Mouse (Mus musculus) embryonic facial prominence, embryonic 14.5 days (tissue): Measurements from ENCODE around the gene BC030867. TPM values are rescaled to one million over a fixed set of nuclear protein-coding genes. Genes with fewer than 3 reads are reported as not detected.
A peak's percentile ranks its signal among the peaks of the same experiment; 100 is the strongest.

ENCODE experiments used
- ATAC-seq: fragments of 200-750 bp; cut with Nextera tagmentation; 2 replicates; pipeline ENCODE4 v1.8.0; 2017; ENCODE audit warnings: low read depth, moderate number of reproducible peaks, moderate TSS enrichment
- DNase-seq: peaks from one replicate; pipeline ENCODE4 v3.0.0-alpha.2; 2015; ENCODE audit warnings: low spot score
- H3K27ac ChIP-seq: fragments of 300-500 bp; sonication (generic); replicated peaks from 2 replicates; pipeline ENCODE4 v1.5.1; 2014; ENCODE audit warnings: low read depth, mild to moderate bottlenecking, low read length, moderate library complexity
- H3K27me3 ChIP-seq: fragments of 300-500 bp; sonication (generic); replicated peaks from 2 replicates; pipeline ENCODE4 v1.6.1; 2014; ENCODE audit warnings: low read length; ENCODE audit not compliant: control insufficient read depth, insufficient read depth
- H3K36me3 ChIP-seq: fragments of 300-500 bp; sonication (generic); 2 replicates; pipeline ENCODE4 v1.6.1; 2014; ENCODE audit warnings: low read length, mixed read lengths; ENCODE audit not compliant: control insufficient read depth, insufficient read depth
- H3K4me1 ChIP-seq: fragments of 300-500 bp; sonication (generic); 2 replicates; pipeline ENCODE4 v1.6.1; 2014; ENCODE audit warnings: antibody characterized with exemption, low read length; ENCODE audit not compliant: control insufficient read depth, insufficient read depth
- H3K4me2 ChIP-seq: fragments of 300-500 bp; sonication (generic); 2 replicates; pipeline ENCODE4 v1.6.1; 2014; ENCODE audit warnings: low read depth, mild to moderate bottlenecking, low read length, moderate library complexity, mixed read lengths
- H3K4me3 ChIP-seq: fragments of 300-500 bp; sonication (generic); 2 replicates; pipeline ENCODE4 v1.5.1; 2014; ENCODE audit warnings: low read depth, mild to moderate bottlenecking, low read length
- H3K9ac ChIP-seq: fragments of 300-500 bp; sonication (generic); 2 replicates; pipeline ENCODE4 v1.6.1; 2014; ENCODE audit warnings: low read depth, mild to moderate bottlenecking, low read length, moderate library complexity, mixed read lengths
- H3K9me3 ChIP-seq: fragments of 300-500 bp; sonication (generic); 2 replicates; pipeline ENCODE4 v1.6.1; 2016; ENCODE audit warnings: low read length; ENCODE audit not compliant: control insufficient read depth
- WGBS: fragments of 180-500 bp; shearing (Covaris S2); extraction: QIAGEN DNeasy Blood & Tissue Kit; methylation state at CpG from one replicate; pipeline ENCODE4 v1.1.7; 2014; 5-methylcytosine and 5-hydroxymethylcytosine counted together
- polyA plus RNA-seq: library from polyadenylated mRNA; unstranded; fragments of >200 nt; fragmentation: Nextera tagmentation; extraction: Ambion mirVana; gene quantifications from 2 replicates; pipeline ENCODE4 v1.2.1, GENCODE M21; 2014

The BC030867 gene
- polyA plus RNA-seq, 1 experiment from 2014 or later: 11.7 TPM

DNA sequence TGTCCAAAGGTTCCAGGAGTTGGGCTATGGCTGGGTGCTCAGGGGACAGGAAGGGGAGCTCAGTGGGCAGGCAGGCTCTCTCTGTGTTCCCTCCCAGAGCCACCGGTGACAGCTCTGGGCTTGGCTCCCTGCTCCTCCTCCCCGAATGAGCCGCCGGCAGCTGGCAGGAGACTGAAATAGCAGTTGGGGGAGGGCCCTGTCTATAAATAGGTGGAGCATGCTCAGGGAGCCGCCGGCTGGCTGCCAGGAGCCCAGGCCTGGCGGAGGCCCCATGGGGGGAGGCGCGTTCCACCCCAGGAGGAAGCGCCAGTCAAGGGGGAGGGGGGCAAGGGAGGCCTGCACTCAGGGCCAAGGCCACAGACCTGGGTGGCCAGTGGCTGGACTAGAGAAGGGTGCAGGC, 29.9 kb upstream of the BC030867 start:
- Histone ChIP-seq H3K27ac (peak overlapping the region; percentile 73), H3K4me1 (peaks cover 63% of the 10 kb centered on the region), H3K9me3 (no peaks in the 10 kb centered on the region), H3K9ac (peak overlapping the region; percentile 58), H3K4me2 (peak overlapping the region; percentile 63), H3K4me3 (peak overlapping the region; percentile 39), H3K36me3 (peaks cover 14% of the 10 kb centered on the region; the same call in 1 of the 2 replicates), H3K27me3 (no peaks in the 10 kb centered on the region)
- DNase-seq: peak; percentile 98
- peak; percentile 88 for ATAC-seq
- 0% methylated on average over 9 of the region's 10 CpGs for WGBS

DNA sequence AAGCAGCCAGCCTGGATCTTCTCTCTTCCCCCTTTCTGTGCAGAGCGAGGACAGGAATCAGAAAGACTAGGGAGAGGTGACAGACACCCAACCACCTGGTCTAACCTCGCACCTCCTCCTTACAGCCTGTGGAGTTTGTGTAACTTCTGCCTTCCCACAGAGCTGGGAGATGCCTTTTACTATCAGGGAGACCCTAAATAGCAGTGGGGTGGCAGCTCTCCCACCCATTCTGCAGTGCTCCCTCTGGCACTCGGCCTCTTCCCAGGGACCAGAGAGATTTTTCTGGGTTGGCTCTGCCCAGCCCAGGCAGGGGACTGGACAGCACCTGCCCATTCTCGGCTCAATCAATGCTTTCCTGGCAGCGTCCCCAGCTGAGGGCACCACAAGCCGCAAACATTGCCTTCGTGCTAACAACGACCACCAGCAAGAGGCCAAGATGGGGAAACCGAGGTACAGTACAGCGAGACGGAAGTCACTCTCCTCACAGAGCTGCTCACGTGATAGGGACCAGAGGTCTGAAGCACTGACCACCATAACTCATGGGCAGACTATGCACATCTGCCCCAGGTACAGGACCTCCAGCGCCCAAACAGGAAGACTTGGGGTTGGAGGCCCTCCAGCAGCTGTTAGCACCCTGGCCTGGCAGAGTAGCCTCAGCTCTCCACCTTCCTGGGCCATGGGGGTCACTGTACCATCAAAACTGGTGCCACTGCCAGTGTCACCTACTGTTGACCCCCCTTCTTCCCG, 29.3 kb upstream of the BC030867 start:
- peak overlapping the region; percentile 63 for H3K4me2 ChIP-seq
- 59% methylated on average over 13 of the region's 14 CpGs for WGBS
- no peaks in the 10 kb centered on the region for H3K27me3 ChIP-seq
- H3K4me3 ChIP-seq: 0 out of 2 replicates have a peak overlapping the region, but pooled peaks have one; percentile 39
- peak overlapping the region; percentile 73 for H3K27ac ChIP-seq
- H3K9ac ChIP-seq: no peak overlapping the region
- peaks cover 18% of the 10 kb centered on the region; the same call in 1 of the 2 replicates for H3K36me3 ChIP-seq
- peaks cover 62% of the 10 kb centered on the region for H3K4me1 ChIP-seq
- no peak for ATAC-seq
- no peak for DNase-seq
- no peaks in the 10 kb centered on the region for H3K9me3 ChIP-seq

DNA sequence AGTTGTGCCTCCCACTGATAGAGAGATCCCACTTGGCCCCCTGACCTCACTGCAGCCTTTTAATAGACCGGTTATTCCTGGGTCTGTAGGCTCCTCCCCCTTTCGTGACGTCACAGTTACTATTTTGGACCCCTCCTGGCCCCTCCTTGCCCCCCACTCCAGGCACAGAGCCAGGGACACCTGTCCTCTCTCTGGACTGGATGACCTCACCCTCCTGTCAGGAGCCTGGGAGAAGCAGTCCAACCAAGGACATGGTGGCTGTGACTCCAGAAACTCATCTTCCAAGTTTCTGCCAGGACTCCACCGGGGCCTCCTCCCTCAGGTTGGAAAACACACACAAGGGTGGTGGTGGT, 28.7 kb upstream of the BC030867 start:
- WGBS: 68% methylated on average over 4 of the region's 4 CpGs
- no peak overlapping the region for H3K4me2 ChIP-seq
- DNase-seq (no peak), ATAC-seq (no peak)
- H3K36me3 ChIP-seq: peaks cover 18% of the 10 kb centered on the region; the same call in 1 of the 2 replicates
- peak overlapping the region; percentile 73; the same call in 1 of the 2 replicates for H3K27ac ChIP-seq
- H3K27me3 ChIP-seq: no peaks in the 10 kb centered on the region
- no peak overlapping the region for H3K9ac ChIP-seq
- peaks cover 62% of the 10 kb centered on the region for H3K4me1 ChIP-seq
- no peaks in the 10 kb centered on the region for H3K9me3 ChIP-seq
- H3K4me3 ChIP-seq: no peak overlapping the region

DNA sequence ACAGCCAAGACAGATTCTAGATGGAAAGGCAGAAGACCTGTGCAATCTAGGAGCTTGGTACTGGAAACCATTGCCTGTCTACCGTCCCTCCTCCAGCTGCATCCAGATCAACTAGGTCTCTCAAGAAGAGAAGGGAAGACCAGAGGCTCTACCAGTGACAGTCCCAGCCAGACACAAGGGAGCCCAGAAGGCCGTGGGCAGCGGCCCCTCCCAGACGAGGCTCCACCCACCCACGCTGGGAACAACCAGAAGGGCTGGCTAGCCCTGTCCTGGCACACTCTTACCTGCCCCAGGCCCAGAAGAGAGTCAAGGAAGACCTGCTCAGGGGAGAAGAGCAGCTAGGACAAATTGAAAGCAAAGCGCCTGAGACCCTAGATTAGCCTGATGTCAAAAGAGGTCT, 28.2 kb upstream of the BC030867 start:
- Histone ChIP-seq H3K27ac (peak overlapping the region; percentile 24; the same call in 1 of the 2 replicates), H3K27me3 (no peaks in the 10 kb centered on the region), H3K4me3 (no peak overlapping the region), H3K9ac (no peak overlapping the region), H3K4me2 (no peak overlapping the region), H3K4me1 (peaks cover 61% of the 10 kb centered on the region), H3K9me3 (no peaks in the 10 kb centered on the region), H3K36me3 (peaks cover 18% of the 10 kb centered on the region; the same call in 1 of the 2 replicates)
- no peak for DNase-seq
- ATAC-seq: no peak
- WGBS: 60% methylated on average over 6 of the region's 6 CpGs

DNA sequence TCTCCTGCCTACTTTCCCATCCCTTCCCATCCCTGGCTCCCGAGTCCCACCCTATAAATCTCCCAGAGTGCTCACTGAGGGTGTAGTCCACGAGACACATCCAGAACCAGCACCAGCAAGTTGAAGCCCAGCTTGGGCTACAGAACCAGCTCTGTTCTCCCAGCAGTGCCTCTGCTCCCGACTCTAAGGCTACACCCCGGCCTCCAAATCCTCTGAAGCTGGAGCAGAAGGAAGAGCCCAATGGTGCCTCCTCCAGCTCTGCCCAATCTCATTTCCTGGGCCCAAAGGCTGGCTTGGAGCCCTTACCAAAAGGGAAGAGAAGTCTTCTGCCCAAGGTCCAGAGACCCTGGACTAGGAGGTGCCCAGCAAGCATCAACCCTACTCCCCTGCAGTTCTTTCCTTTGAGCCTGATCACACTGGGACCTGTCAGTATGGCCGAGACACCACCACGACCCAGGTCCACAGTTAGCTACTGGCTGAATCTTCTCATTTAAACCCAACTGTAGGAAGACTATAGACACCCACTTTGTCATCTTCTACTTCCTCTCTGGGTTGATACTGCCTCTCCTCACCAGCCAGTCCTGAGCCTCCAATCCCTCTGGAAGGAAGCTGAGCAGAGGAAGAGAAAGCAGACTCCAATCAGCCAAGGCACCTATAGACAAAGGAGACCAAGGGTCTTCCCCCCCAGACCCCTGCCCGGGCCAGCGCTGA, 27.3 kb upstream of the BC030867 start:
- Histone ChIP-seq H3K27me3 (no peaks in the 10 kb centered on the region), H3K27ac (no peak overlapping the region), H3K4me3 (no peak overlapping the region), H3K9ac (no peak overlapping the region), H3K36me3 (peaks cover 18% of the 10 kb centered on the region; the same call in 1 of the 2 replicates), H3K9me3 (no peaks in the 10 kb centered on the region), H3K4me1 (peaks cover 55% of the 10 kb centered on the region), H3K4me2 (no peak overlapping the region)
- DNase-seq (no peak), ATAC-seq (no peak)
- 88% methylated on average over 8 of the region's 8 CpGs for WGBS

DNA sequence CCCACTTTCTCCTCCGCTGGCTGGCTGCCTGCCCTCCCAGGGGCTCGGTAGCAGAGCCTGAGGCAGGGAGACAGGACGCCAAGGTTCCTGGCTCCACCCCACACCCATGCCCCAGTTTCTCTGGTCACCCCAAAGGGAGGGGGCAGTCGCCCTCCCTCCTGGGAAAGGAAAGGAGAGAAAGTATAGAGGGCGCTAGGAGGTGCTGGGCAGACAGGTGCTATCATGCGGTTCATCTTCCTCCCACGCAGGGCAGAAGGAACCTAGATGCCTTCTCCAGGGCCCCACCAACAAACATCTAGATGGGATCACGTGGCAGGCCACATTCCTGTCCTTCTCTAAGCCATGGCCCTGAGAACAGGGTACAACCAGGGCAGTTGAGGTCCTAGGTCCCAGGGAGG, 26.7 kb upstream of the BC030867 start:
- no peaks in the 10 kb centered on the region for H3K9me3 ChIP-seq
- H3K4me2 ChIP-seq: no peak overlapping the region
- H3K27me3 ChIP-seq: no peaks in the 10 kb centered on the region
- no peak overlapping the region for H3K4me3 ChIP-seq
- ATAC-seq: no peak
- peaks cover 18% of the 10 kb centered on the region; the same call in 1 of the 2 replicates for H3K36me3 ChIP-seq
- H3K27ac ChIP-seq: no peak overlapping the region
- 71% methylated on average over 8 of the region's 8 CpGs for WGBS
- DNase-seq: no peak
- peaks cover 54% of the 10 kb centered on the region for H3K4me1 ChIP-seq
- H3K9ac ChIP-seq: no peak overlapping the region

DNA sequence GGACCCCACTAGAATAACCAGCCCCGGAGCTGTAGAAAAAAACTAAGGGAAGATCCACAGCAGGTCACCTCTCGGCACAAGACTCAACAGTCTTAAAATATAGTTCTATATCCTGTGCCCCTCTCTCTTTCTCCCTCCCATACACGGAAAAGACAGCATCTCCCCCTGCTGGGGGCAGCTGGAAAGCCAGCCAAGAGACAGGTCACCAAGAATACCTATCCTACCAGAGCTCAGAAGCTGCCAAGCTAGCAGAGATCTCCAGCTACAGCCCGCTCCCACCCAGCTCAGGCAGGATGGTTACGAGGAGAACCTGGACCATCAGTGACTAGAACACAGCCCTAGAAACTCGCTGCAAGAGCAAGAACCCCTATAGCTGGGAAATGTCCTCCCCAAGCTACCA, 25.5 kb upstream of the BC030867 start:
- no peaks in the 10 kb centered on the region for H3K27me3 ChIP-seq
- ATAC-seq (no peak), DNase-seq (peak; percentile 73)
- peaks cover 18% of the 10 kb centered on the region; the same call in 1 of the 2 replicates for H3K36me3 ChIP-seq
- no peak overlapping the region for H3K4me2 ChIP-seq
- H3K4me3 ChIP-seq: no peak overlapping the region
- H3K9me3 ChIP-seq: no peaks in the 10 kb centered on the region
- H3K9ac ChIP-seq: no peak overlapping the region
- H3K27ac ChIP-seq: no peak overlapping the region
- WGBS: 36% methylated on average over 6 of the region's 6 CpGs
- H3K4me1 ChIP-seq: peaks cover 51% of the 10 kb centered on the region

DNA sequence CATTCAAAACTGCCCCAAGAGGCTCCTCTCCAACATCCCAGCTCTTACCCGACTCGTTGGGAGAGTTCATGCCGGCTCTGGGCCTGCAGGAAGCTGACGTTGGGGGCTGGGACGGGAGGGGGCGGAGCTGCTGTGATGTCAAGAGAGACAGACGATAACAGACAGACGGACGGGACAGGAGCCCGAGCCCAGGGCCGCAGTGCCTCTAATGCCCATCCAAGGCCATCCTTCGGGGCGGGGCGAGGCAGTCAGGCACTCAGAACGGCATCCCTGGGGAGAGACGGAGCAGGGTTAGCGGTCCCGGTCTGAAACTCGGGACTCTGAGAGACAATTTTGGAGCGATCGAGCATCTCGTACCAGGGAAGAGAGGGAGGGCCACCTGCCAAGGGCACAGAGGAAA, 24.0 kb upstream of the BC030867 start:
- no peak for DNase-seq
- 6% methylated on average over 22 of the region's 22 CpGs for WGBS
- peaks cover 46% of the 10 kb centered on the region for H3K4me1 ChIP-seq
- no peaks in the 10 kb centered on the region for H3K27me3 ChIP-seq
- ATAC-seq: no peak
- peaks cover 18% of the 10 kb centered on the region; the same call in 1 of the 2 replicates for H3K36me3 ChIP-seq
- peak overlapping the region; percentile 44 for H3K4me2 ChIP-seq
- peak overlapping the region; percentile 47 for H3K9ac ChIP-seq
- no peak overlapping the region for H3K27ac ChIP-seq
- H3K9me3 ChIP-seq: no peaks in the 10 kb centered on the region
- peak overlapping the region; percentile 9 for H3K4me3 ChIP-seq
